Mouse (Mus musculus): ENCODE data around the gene Olfm4. TPM values are rescaled to one million over a fixed set of nuclear protein-coding genes. Genes with fewer than 3 reads are reported as not detected.

Olfm4 gene
- polyA plus RNA-seq, 1 experiment from 2014 or later, result 8.7 TPM

- H3K4me2 ChIP-seq, result no peak overlapping the region
- no peaks in the 10 kb centered on the region for H3K36me3 ChIP-seq (ENCODE audit: control insufficient read depth, insufficient read depth, low read length)
- H3K9ac ChIP-seq (ENCODE audit: low read depth, low read length), result no peak overlapping the region
- 73% methylated on average over 3 of the region's 3 CpGs for WGBS
- no peak for DNase-seq (ENCODE audit: low spot score)
- H3K27ac ChIP-seq (ENCODE audit: low read depth, low read length), result no peak overlapping the region
- H3K4me3 ChIP-seq (ENCODE audit: low read depth, low read length), result no peak overlapping the region
- ATAC-seq (replicated peaks; ENCODE audit: low FRiP score), result no peak
- H3K9me3 ChIP-seq (ENCODE audit: control insufficient read depth, low read length), result no peaks in the 10 kb centered on the region
- H3K4me1 ChIP-seq (replicated peaks; ENCODE audit: control insufficient read depth, insufficient read depth, low read length), result no peaks in the 10 kb centered on the region
- no peaks in the 10 kb centered on the region for H3K27me3 ChIP-seq (replicated peaks; ENCODE audit: control insufficient read depth, insufficient read depth, low read length)
Observed at GRCm38 (mm10) chr14:80007686-80008085, 23.8 kb downstream of the Olfm4 start.

GRCm38 (mm10) chr14:80010426-80010825, 26.5 kb downstream of the Olfm4 start:
- no peak overlapping the region for H3K4me2 ChIP-seq
- ATAC-seq (replicated peaks; ENCODE audit: low FRiP score), result no peak
- H3K9me3 ChIP-seq (ENCODE audit: control insufficient read depth, low read length), result no peaks in the 10 kb centered on the region
- H3K27ac ChIP-seq (ENCODE audit: low read depth, low read length), result no peak overlapping the region
- WGBS, result 91% methylated on average over 3 of the region's 3 CpGs
- no peaks in the 10 kb centered on the region for H3K36me3 ChIP-seq (ENCODE audit: control insufficient read depth, insufficient read depth, low read length)
- H3K4me1 ChIP-seq (replicated peaks; ENCODE audit: control insufficient read depth, insufficient read depth, low read length), result no peaks in the 10 kb centered on the region
- H3K4me3 ChIP-seq (ENCODE audit: low read depth, low read length), result no peak overlapping the region
- H3K27me3 ChIP-seq (replicated peaks; ENCODE audit: control insufficient read depth, insufficient read depth, low read length), result no peaks in the 10 kb centered on the region
- DNase-seq (ENCODE audit: low spot score), result no peak
- H3K9ac ChIP-seq (ENCODE audit: low read depth, low read length), result no peak overlapping the region

- no peak for ATAC-seq (replicated peaks; ENCODE audit: low FRiP score)
- WGBS, result 54% methylated on average over 6 of the region's 6 CpGs
Observed at GRCm38 (mm10) chr14:80014966-80015365, 31.1 kb downstream of the Olfm4 start.

GRCm38 (mm10) chr14:80016112-80016511, 32.2 kb downstream of the Olfm4 start:
- no peaks in the 10 kb centered on the region for H3K9me3 ChIP-seq (ENCODE audit: control insufficient read depth, low read length)
- H3K36me3 ChIP-seq (ENCODE audit: control insufficient read depth, insufficient read depth, low read length), result no peaks in the 10 kb centered on the region
- no peaks in the 10 kb centered on the region for H3K4me1 ChIP-seq (replicated peaks; ENCODE audit: control insufficient read depth, insufficient read depth, low read length)
- ATAC-seq (replicated peaks; ENCODE audit: low FRiP score) (no peak), DNase-seq (ENCODE audit: low spot score) (no peak)
- no peak overlapping the region for H3K9ac ChIP-seq (ENCODE audit: low read depth, low read length)
- no peak overlapping the region for H3K4me2 ChIP-seq
- H3K27ac ChIP-seq (ENCODE audit: low read depth, low read length), result no peak overlapping the region
- H3K4me3 ChIP-seq (ENCODE audit: low read depth, low read length), result no peak overlapping the region
- no peaks in the 10 kb centered on the region for H3K27me3 ChIP-seq (replicated peaks; ENCODE audit: control insufficient read depth, insufficient read depth, low read length)

More at GRCm38 (mm10) chr14:80014966-80015365, 31.1 kb downstream of the Olfm4 start:
- no peaks in the 10 kb centered on the region for H3K27me3 ChIP-seq (replicated peaks; ENCODE audit: control insufficient read depth, insufficient read depth, low read length)
- no peaks in the 10 kb centered on the region for H3K36me3 ChIP-seq (ENCODE audit: control insufficient read depth, insufficient read depth, low read length)
- no peaks in the 10 kb centered on the region for H3K4me1 ChIP-seq (replicated peaks; ENCODE audit: control insufficient read depth, insufficient read depth, low read length)
- H3K9me3 ChIP-seq (ENCODE audit: control insufficient read depth, low read length), result no peaks in the 10 kb centered on the region
- no peak overlapping the region for H3K4me3 ChIP-seq (ENCODE audit: low read depth, low read length)
- no peak for DNase-seq (ENCODE audit: low spot score)
- H3K9ac ChIP-seq (ENCODE audit: low read depth, low read length), result no peak overlapping the region
- H3K27ac ChIP-seq (ENCODE audit: low read depth, low read length), result no peak overlapping the region
- H3K4me2 ChIP-seq, result no peak overlapping the region

GRCm38 (mm10) chr14:80026078-80026477, 42.2 kb downstream of the Olfm4 start:
- H3K36me3 ChIP-seq (ENCODE audit: control insufficient read depth, insufficient read depth, low read length), result no peaks in the 10 kb centered on the region
- H3K9me3 ChIP-seq (ENCODE audit: control insufficient read depth, low read length), result no peaks in the 10 kb centered on the region
- H3K4me3 ChIP-seq (ENCODE audit: low read depth, low read length), result no peak overlapping the region
- no peak overlapping the region for H3K9ac ChIP-seq (ENCODE audit: low read depth, low read length)
- H3K4me1 ChIP-seq (replicated peaks; ENCODE audit: control insufficient read depth, insufficient read depth, low read length), result no peaks in the 10 kb centered on the region
- no peak for ATAC-seq (replicated peaks; ENCODE audit: low FRiP score)
- DNase-seq (ENCODE audit: low spot score), result no peak
- H3K4me2 ChIP-seq, result no peak overlapping the region
- WGBS, result 71% methylated on average over 6 of the region's 6 CpGs
- no peak overlapping the region for H3K27ac ChIP-seq (ENCODE audit: low read depth, low read length)
- H3K27me3 ChIP-seq (replicated peaks; ENCODE audit: control insufficient read depth, insufficient read depth, low read length), result no peaks in the 10 kb centered on the region

- DNase-seq (ENCODE audit: low spot score) (no peak), ATAC-seq (replicated peaks; ENCODE audit: low FRiP score) (no peak)
- Histone ChIP-seq H3K9me3 (ENCODE audit: control insufficient read depth, low read length) (no peaks in the 10 kb centered on the region), H3K9ac (ENCODE audit: low read depth, low read length) (no peak overlapping the region), H3K27ac (ENCODE audit: low read depth, low read length) (no peak overlapping the region), H3K4me1 (replicated peaks; ENCODE audit: control insufficient read depth, insufficient read depth, low read length) (no peaks in the 10 kb centered on the region), H3K4me2 (no peak overlapping the region), H3K4me3 (ENCODE audit: low read depth, low read length) (no peak overlapping the region), H3K36me3 (ENCODE audit: control insufficient read depth, insufficient read depth, low read length) (no peaks in the 10 kb centered on the region), H3K27me3 (replicated peaks; ENCODE audit: control insufficient read depth, insufficient read depth, low read length) (no peaks in the 10 kb centered on the region)
- WGBS, result 80% methylated on average over 3 of the region's 3 CpGs
Observed at GRCm38 (mm10) chr14:80029297-80030001, 45.6 kb downstream of the Olfm4 start.

GRCm38 (mm10) chr14:80039645-80040272, 55.9 kb downstream of the Olfm4 start:
- no peaks in the 10 kb centered on the region for H3K9me3 ChIP-seq (ENCODE audit: control insufficient read depth, low read length)
- no peak overlapping the region for H3K4me2 ChIP-seq
- 53% methylated on average over 4 of the region's 4 CpGs for WGBS
- H3K27ac ChIP-seq (ENCODE audit: low read depth, low read length), result no peak overlapping the region
- no peak for DNase-seq (ENCODE audit: low spot score)
- H3K9ac ChIP-seq (ENCODE audit: low read depth, low read length), result no peak overlapping the region
- H3K4me3 ChIP-seq (ENCODE audit: low read depth, low read length), result no peak overlapping the region
- H3K4me1 ChIP-seq (replicated peaks; ENCODE audit: control insufficient read depth, insufficient read depth, low read length), result no peaks in the 10 kb centered on the region
- H3K36me3 ChIP-seq (ENCODE audit: control insufficient read depth, insufficient read depth, low read length), result no peaks in the 10 kb centered on the region
- no peaks in the 10 kb centered on the region for H3K27me3 ChIP-seq (replicated peaks; ENCODE audit: control insufficient read depth, insufficient read depth, low read length)
- no peak for ATAC-seq (replicated peaks; ENCODE audit: low FRiP score)

- no peak overlapping the region for H3K4me3 ChIP-seq (ENCODE audit: low read depth, low read length)
- H3K4me1 ChIP-seq (replicated peaks; ENCODE audit: control insufficient read depth, insufficient read depth, low read length), result no peaks in the 10 kb centered on the region
- no peak overlapping the region for H3K27ac ChIP-seq (ENCODE audit: low read depth, low read length)
- WGBS, result 85% methylated on average over 6 of the region's 6 CpGs
- no peaks in the 10 kb centered on the region for H3K36me3 ChIP-seq (ENCODE audit: control insufficient read depth, insufficient read depth, low read length)
- ATAC-seq (replicated peaks; ENCODE audit: low FRiP score) (no peak), DNase-seq (ENCODE audit: low spot score) (no peak)
- no peak overlapping the region for H3K4me2 ChIP-seq
- H3K9ac ChIP-seq (ENCODE audit: low read depth, low read length), result no peak overlapping the region
- no peaks in the 10 kb centered on the region for H3K9me3 ChIP-seq (ENCODE audit: control insufficient read depth, low read length)
- H3K27me3 ChIP-seq (replicated peaks; ENCODE audit: control insufficient read depth, insufficient read depth, low read length), result no peaks in the 10 kb centered on the region
Observed at GRCm38 (mm10) chr14:80046104-80046734, 62.3 kb downstream of the Olfm4 start.

All from liver, embryonic 11.5 days (tissue).